Mouse (Mus musculus) mouse trophoblast stem cell (cell line): ENCODE data around the gene Armh3.
"Not testable (repeated sequence)": the region's sequence is repeated elsewhere in the genome, so short reads cannot be mapped to it uniquely, and the experiment has no call there.

Experiments used
- in situ Hi-C, 2 experiments: fragments of 300-500 bp; cut with MseI, MboI; formaldehyde crosslinking; loops; 2 replicates in 1 of 2; 3 replicates in 1 of 2; pipeline ENCODE4 v1.15.1; 2025

The Armh3 gene

GRCm38 (mm10) chr19:45826146-45826545 is 172.1 kb downstream of the Armh3 start:
- in situ Hi-C loops = no loop called here

GRCm38 (mm10) chr19:45821832-45822231 is 176.5 kb downstream of the Armh3 start:
- in situ Hi-C loops = no loop called here

GRCm38 (mm10) chr19:45817816-45818490 is 180.3 kb downstream of the Armh3 start:
- in situ Hi-C loops = loop anchor here in 1 of 2 experiments (10.0 kb wide), 1 partner anchor 197 kb away; no protein-coding TSS in a partner anchor

- in situ Hi-C loops = loop anchor here in 1 of 2 experiments (10.0 kb wide), 1 partner anchor 198 kb away; no protein-coding TSS in a partner anchor
Observed at GRCm38 (mm10) chr19:45816727-45817126, 181.6 kb downstream of the Armh3 start.

- in situ Hi-C loops = loop anchor here in 1 of 2 experiments (10.0 kb wide), 1 partner anchor 199 kb away; no protein-coding TSS in a partner anchor
Observed at GRCm38 (mm10) chr19:45815831-45816405, 182.4 kb downstream of the Armh3 start, which contains the start of gene Kcnip2. TSS of gene Kcnip2 (minus strand) at chr19:45816061.

GRCm38 (mm10) chr19:45815170-45815569 is 183.1 kb downstream of the Armh3 start:
- in situ Hi-C loops = loop anchor here in 1 of 2 experiments (10.0 kb wide), 1 partner anchor 200 kb away; no protein-coding TSS in a partner anchor

GRCm38 (mm10) chr19:45813801-45814200 is 184.5 kb downstream of the Armh3 start:
- in situ Hi-C loops = loop anchor here in 1 of 2 experiments (10.0 kb wide), 1 partner anchor 201 kb away; no protein-coding TSS in a partner anchor

GRCm38 (mm10) chr19:45813263-45813662 is 185.0 kb downstream of the Armh3 start:
- in situ Hi-C loops = loop anchor here in 1 of 2 experiments (10.0 kb wide), 1 partner anchor 202 kb away; no protein-coding TSS in a partner anchor

GRCm38 (mm10) chr19:45812673-45813252 is 185.5 kb downstream of the Armh3 start:
- in situ Hi-C loops = loop anchor here in 1 of 2 experiments (10.0 kb wide), 1 partner anchor 202 kb away; no protein-coding TSS in a partner anchor

- in situ Hi-C loops = loop anchor here in 1 of 2 experiments (10.0 kb wide), 1 partner anchor 203 kb away; no protein-coding TSS in a partner anchor
Observed at GRCm38 (mm10) chr19:45812115-45812514, 186.2 kb downstream of the Armh3 start.

GRCm38 (mm10) chr19:45811028-45811674 is 187.1 kb downstream of the Armh3 start:
- in situ Hi-C loops = loop anchor here in 1 of 2 experiments (10.0 kb wide), 1 partner anchor 204 kb away; no protein-coding TSS in a partner anchor

- in situ Hi-C loops = no loop called here
Observed at GRCm38 (mm10) chr19:45807732-45808131, 190.6 kb downstream of the Armh3 start.

GRCm38 (mm10) chr19:45805817-45806216 is 192.5 kb downstream of the Armh3 start:
- in situ Hi-C loops = not testable (repeated sequence)

GRCm38 (mm10) chr19:45804593-45805368 is 193.5 kb downstream of the Armh3 start:
- in situ Hi-C loops = no loop called here

GRCm38 (mm10) chr19:45803408-45803807 is 194.9 kb downstream of the Armh3 start:
- in situ Hi-C loops = no loop called here

GRCm38 (mm10) chr19:45802702-45803101 is 195.6 kb downstream of the Armh3 start:
- in situ Hi-C loops = no loop called here

GRCm38 (mm10) chr19:45796879-45797278 is 201.4 kb downstream of the Armh3 start:
- in situ Hi-C loops = no loop called here

GRCm38 (mm10) chr19:45796061-45796556 is 202.2 kb downstream of the Armh3 start:
- in situ Hi-C loops = no loop called here

- in situ Hi-C loops = no loop called here
Observed at GRCm38 (mm10) chr19:45795406-45795944, 202.8 kb downstream of the Armh3 start.

GRCm38 (mm10) chr19:45794718-45795117 is 203.6 kb downstream of the Armh3 start:
- in situ Hi-C loops = no loop called here
